Mouse (Mus musculus) forelimb bud, embryonic 11.5 days (tissue): ENCODE measurements around the gene 2610301B20Rik.
A peak's percentile ranks its signal among the peaks of the same experiment; 100 is the strongest.
"Not testable (repeated sequence)": the region's sequence is repeated elsewhere in the genome, so short reads cannot be mapped to it uniquely, and the experiment has no call there.

Source experiments
- DNase-seq: peaks from one replicate; pipeline ENCODE4 v3.0.0-alpha.2; 2012; ENCODE audit warnings: low read depth, low spot score

2610301B20Rik gene

DNA sequence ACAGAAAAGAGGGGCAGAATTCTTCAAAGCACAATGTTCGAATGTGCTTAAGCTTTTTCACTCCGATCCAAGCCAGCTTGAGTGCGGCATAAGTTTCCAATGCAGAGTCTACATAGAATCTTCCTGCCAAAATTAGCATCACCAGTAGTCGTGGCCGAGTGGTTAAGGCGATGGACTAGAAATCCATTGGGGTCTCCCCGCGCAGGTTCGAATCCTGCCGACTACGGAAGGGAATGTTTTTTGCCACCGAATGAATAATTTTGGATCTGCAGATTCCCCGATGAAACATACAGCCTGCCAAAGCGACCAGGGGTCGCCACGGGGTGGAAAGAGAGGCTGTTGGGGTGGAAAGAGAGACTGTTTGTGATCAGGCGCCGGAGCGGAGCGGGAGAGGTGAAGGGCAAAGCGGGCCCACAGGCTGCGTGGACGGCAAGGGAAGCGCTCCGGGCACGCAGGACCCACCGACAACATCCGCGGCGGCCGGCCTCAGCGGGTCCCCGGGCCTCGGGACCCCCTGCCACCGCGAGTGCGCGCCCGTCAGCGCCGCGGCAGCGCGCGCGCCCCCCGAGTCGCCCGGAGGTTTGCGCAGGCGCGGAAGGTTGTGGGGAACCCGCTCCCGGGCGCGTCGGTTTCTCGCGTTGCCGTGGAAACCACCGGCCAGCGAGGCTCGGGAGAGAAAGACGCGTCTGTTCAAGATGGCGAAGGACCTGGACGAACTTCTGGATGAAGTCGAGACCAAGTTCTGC, at the start of gene 2610301B20Rik:
2610301B20Rik (plus strand) TSS at position 579 of the 746 bp plus-strand sequence.
- peak; percentile 93 for DNase-seq

DNA sequence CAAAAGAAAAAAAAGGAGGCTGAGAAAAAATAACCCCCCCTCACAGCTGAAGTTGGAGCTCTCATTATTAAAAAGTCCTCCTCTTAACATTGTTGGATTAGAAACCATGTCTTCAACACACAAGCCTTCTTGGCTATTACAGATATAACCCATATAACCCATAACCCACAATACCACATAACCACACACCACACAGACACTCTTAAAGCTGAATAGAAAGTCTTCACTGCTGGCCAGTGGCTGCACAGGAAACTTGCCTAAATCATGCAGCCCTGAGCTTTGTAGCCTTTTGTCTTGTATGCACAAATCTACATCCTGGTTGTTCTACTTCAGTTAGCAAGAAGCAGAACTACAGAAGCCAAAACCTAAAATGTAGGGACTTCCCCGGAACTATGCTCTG, 41.0 kb upstream of the 2610301B20Rik start:
- DNase-seq: no peak

DNA sequence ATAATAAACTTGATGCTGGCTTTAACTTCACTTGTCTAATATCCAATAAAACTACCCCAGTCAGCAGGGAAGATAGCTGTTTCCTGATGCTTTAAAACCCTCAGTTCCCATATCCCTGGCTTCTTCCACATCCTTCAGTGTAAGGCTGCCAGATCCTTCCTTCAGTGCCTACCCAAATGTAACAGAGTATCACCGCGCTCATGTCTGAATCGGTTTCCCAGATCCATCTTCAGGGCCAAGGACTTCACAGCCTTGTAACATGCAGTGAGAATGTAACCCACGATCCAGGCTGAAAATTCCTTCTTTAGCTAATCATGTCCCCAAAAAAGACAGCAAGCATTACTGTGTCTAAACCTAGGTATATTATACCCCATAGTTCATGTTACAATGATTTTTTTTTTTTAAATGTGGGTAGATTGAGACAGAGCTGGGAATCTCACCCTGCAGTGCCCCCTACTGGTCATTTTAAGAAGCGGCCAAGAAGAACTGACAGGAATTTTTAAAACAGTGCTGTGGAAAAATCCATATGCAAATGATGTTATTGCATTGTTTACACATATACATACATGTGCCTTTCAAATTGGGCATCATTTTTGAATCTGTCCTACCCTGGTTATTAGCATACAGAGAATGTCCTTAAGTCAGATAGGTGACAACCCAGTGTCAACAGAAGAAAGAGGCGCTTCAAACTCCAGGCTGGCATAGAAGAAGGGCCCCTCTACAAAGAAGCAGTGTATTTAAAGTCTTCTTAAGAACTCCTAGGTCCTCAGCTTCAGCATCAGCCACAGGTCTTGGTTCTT, 38.8 kb upstream of the 2610301B20Rik start:
- DNase-seq: peak; percentile 43

DNA sequence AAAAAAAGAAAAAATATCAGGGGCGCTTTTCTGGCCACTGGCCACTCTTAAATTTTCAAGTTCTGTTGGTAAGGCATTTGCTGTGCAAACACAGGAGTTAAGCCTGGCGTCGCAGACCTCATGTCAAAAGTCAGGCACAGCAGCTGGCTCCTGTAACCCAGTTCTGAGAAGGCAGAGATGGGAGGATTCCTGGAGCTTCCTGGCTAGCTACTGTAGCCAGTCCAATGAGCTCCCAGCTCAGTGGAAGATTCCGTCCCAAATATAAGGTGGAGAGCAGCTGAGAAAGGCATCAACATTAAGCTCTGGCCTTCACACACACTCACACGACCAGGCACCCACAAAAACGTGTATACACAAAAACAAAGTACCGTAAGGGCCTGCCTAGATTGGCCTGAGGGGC, 28.4 kb upstream of the 2610301B20Rik start:
- no peak for DNase-seq

DNA sequence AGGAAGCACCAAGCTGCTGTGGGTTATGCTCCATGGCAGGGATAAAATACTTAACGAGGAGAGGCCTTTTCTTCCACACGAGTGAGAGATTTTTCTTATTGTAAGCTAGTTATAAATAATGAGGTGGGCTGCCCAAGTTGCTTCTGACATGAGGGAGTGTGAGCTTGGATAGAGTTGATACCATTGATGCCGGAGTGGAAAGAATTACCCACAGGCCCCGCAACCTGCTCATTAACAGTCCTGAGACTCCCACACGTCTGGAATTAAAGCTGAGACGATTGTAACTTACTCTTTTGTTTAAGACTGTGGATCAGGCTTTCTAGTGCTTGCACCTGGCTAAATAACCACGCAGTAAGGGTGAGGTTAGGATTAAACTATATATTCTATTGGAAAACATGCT, 24.5 kb upstream of the 2610301B20Rik start:
- no peak for DNase-seq

DNA sequence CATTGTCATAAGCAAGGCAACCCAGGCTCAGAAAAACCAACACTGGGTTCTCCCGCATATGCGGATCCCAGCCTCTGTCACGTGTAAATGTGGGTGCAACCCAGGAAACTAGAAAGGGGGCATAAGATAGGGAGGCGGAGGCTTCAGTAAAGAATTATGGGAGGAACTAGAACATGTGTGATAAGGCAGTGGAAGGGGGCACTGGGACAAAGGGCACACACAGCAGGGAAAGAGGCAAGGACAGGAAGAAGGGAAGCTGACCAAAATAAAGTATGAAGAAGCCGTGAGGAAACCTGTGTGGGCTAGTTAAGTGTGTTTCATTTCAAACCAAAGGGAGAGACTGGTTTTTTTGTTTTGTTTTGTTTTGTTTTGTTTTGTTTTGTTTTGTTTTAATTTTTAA, 23.3 kb upstream of the 2610301B20Rik start:
- DNase-seq: no peak

DNA sequence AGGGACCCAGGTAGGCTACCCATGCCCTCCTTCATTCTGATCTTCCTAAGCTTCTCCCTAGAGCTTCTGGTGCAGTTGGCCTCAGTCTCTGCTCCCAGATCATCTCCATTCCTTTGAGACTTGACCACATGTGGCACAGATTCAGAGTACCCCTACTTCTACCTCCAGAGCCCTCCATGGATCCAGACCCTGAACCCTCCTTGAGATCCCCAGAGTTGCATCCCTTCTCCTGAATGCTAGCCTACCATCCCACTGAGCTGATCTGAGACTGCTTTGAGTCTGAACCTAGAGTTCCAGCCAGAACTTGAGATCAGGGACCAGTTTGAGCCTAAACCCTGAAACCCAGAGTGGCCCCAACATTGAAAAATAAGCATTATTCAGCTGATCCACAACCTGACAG, 15.1 kb upstream of the 2610301B20Rik start:
- no peak for DNase-seq

DNA sequence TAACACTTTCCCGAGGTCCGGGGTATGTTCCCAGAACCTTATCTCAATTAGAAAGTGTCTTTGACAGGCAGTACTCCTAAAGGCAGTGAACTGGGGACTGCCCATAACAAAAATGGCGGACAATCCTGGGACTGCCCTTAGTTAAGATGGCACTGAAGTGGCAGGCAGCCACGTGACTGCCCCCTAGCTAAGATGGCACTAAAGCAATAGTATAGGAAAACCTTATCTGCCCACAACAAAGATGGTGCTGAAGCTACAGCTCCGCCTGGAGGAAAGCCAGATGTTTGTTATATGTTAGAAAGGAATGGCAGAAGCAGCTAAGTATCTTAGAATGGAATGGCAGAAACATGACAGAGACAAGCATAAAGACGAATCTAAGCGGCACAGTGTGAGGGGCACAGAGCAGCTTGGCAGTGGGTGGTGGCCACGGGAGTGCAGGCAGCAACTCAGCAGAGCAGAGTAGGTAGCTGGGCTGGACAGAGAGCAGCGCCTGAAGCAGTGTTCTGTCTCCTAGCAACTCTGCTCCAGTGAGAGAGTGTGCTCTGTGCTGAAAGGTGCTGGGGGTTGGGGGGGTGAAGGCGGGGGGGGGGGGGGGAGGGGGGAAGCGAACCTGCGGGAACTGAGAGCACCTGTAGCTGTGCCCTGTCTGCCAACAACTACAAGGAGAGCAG, 14.3 kb upstream of the 2610301B20Rik start:
- DNase-seq: no peak

DNA sequence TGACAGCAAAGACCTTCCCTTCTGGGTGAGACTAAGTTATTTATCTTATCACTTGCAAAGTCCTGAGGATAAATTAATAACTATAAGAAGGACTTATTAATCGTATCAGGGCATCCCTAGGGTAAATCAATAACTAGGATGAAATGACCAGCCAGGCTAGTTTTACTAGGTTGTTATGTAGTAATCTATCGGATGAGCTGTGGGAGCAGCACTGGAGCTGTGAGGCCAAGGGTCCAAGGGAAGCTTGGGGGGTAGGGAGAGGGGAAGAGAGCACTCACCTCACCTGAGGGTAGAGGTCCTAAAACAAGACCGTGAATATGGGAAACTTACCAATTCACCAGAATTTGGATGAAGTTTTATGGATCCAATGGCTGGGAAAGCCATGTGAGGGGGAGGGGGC, 13.5 kb upstream of the 2610301B20Rik start:
- DNase-seq: no peak

DNA sequence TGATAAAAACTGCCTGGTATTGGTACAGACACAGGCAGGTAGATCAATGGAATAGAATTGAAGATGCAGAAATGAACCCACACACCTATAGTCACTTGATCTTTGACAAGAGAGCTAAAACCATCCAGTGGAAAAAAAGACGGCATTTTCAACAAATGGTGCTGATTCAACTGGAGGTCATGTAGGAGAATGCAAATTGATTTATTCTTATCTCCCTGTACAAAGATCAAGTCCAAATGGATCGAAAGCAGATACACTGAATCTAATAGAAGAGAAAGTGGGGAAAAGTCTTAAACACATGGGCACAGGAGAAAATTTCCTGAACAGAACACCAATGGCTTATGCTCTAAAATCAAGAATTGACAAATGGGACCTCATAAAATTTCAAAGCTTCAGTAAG, 11.4 kb upstream of the 2610301B20Rik start:
- DNase-seq: not testable (repeated sequence)

DNA sequence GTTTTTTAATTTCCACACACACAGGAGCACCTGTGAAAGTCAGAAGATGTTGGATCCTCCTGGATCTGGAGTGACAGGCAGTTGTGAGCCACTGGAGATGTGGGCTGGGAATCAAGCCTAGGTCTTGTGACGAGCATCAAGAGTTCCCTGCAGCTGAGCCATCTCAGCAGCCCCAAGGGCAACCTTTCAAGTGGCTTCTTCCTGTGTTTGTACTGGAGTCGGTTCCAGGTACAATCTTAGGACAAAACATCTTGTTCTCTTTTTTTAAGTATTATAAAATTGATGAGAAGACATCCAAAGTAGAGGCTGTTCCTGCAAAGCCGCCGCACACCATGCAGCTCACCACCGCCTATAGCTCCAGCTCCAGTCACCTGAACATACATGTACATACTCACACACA, 2.1 kb upstream of the 2610301B20Rik start:
- DNase-seq: no peak

DNA sequence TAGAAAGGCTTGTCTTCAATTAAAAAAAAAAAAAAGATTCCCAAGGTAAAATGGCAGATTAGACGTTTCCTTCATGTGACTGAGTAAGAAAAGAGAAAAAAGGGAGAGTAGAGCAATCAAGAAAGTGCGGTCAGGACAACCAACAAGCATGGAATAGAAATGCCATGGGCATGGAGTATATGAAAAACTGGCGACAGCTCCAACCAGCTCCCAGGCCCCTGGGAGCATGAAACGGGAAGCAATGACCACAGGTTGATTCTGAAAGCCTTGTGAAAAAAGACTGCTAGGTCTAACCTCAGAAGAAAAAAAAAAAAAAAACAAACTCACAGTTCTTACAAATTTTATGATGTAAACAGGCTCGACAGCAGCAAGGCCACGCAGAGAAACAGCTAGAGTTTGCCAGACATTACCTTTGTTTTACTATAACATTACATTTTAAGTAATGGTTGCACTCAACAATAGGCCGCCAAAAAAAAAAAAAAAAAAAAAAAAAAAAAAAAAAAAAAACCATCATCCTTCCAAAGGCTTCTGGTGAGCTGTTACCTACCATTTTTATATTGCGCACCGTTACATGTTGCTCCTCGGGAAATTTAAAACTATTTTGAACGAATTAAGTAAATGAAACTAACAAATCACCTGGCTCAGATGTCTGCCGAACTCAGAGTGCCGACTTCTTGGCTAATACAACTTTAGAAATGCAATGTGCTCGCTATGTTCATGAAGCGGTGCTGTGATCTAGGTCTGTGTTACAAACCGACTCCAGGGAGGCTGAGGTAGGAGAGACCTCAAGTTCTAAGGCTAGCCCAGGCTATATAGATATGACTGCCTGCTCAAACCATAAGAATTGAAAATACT, 1.4 kb upstream of the 2610301B20Rik start:
- no peak for DNase-seq

DNA sequence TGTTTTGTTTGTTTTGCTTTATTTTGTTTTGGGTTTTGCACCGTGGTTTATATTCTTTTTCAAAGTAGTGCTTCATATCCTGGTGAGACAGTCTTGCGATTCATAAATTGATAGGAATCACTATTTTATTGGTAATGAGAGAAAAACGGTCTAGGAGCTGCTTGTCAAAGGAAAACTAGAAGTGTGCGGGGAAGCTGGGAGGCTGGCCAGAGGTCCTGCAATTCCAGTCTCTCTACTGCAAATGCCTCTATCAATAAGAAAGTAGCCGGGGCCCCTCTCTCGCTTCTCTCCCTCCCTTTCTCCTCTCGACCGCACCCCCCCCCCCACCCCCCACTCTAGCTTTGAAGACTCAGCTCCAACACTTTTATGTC, 764 bp upstream of the 2610301B20Rik start:
- DNase-seq: no peak

DNA sequence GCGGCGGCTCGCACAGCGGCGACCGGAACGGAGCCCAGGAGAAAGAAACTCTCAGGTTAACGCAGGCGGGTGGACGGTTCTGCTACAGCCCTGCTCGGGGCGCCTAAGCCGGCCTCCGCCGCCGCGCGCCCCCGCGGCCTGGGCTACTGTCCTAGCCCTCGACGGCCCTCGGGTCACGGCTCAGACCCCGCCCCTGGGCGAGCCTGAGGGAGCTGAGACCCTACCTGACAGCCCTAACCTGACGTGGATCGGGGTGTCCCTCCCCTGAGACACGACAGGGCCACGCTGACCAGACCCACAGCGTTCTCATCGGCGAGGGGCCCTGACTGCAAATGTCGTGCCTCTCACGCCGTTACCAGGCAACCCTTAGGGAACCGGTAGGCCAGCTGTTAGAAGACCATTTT, 422 bp downstream of the 2610301B20Rik start:
- DNase-seq: peak; percentile 61

DNA sequence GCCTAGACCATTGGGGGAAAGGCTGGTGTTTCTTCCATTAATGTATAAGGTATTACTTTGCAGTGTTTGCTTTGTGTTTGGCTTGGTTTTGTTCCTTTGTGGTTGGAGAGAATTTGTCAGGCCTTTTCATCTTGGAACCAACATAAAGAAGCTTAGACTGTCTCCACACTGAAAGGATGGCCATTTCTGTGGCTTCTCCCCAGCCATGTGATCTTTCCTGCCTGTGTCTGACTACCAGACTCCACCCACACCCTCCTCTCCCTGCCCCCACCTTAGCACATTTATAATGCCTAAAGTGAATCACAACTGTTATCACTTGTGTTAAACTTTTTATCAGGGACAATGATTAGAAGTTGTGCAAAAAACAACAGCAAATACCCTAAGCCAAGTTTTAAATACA, 1.1 kb downstream of the 2610301B20Rik start:
- DNase-seq: no peak

DNA sequence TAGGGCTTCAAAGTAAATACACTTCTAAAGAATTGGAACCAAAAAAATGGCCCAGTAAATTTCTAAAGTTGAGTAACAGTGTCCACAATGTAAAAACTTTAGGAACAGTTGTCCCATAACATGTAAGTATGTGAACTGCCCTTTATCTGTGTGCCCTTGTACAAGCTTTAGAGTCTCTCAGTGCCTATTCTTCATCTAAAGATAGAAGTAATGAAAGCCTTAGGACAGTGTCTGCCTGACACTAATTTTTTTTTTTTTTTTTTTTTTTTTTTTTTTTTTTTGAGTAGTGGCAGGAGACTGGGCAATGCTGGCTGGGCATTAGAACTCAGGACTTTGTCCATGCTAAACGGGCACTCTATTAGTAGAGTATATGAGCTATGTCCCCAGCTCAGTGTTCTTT, 2.8 kb downstream of the 2610301B20Rik start:
- DNase-seq: no peak

DNA sequence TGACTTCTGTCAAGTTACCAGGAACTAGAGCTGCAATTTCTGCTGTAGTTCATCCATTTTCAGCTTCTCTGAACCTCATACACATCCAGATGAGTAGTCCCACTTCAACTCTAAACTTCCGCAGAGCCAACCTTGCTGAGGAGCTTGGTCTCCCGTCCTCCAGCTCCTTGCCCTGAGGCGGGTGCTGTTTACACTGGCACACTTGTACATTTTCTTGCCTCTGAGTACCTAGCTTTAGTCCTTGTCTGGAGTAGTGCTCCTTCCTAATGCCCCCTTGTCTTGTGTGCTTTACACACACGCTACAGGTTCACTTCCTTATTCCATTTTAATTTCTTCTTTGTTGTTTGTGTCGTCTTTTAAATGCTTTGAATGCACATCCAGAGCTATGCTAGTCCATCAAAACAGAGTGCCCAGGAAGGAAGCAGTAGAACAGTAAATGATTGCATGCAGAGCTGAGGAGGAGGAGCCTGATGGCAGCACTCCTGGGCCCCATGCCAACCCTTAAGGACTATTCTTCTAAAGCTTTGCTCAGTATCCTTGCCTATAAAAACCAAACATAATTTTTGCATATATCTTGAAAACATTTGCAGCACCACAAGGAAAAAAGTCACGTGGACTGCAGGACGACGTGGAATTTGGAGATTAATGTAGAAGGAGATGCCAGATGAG, 9.6 kb downstream of the 2610301B20Rik start:
- no peak for DNase-seq

DNA sequence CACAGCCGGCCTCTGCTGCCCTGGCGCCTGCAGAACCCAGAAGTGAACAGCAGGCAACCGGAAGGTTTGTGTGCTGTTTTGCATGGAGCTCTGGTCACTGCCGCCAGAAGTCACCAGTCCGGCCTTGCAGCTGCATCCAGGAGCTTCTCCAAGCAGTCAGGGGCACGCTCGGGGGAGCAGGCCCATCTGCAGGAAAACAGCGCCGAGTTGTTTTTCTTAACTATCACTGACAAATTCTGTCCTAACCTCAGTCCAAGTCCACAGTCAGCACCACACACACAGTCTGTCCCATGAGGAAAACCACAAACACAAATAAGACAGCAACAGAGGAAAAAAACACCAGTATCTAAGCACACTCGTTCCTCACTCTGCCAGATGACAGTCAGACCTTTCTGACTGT, 14.5 kb downstream of the 2610301B20Rik start:
- no peak for DNase-seq

DNA sequence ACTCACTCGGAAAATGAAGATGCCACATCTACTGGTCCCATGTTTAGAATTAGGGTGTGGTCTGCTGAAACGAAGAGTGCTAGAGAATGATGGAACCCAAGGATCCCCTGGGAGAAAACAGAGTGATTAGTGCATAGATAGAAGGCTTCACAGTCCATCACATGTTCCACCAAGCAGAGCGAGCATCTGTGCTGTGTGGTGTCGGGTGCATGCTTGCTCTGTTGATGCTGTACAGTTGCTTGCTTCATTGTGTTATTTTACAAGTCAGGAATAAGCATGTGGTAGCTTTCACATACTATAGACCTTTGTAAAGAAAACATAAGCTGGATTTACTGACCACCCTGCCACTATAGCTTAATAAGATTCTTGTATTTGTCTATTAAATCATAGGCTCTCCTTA, 22.0 kb downstream of the 2610301B20Rik start:
- DNase-seq: no peak

DNA sequence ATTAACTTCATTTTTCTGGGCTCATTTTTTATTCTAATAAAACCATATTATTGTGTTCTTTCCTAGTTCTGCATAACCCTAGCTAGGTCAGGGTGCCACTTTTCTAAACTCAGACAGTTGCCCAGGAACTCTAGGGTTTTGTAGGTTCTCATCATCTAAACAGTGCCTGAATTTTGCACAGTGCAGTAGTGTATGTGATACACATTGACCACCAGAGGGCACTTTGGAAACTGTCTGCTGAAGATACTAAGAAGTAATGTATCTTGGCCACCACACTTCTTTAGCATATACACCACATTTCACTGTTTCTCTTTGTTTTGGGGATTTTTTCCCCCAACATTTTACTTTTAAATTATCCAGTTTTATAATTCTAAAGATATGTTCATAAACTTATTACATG, 22.6 kb downstream of the 2610301B20Rik start:
- peak; percentile 41 for DNase-seq

DNA sequence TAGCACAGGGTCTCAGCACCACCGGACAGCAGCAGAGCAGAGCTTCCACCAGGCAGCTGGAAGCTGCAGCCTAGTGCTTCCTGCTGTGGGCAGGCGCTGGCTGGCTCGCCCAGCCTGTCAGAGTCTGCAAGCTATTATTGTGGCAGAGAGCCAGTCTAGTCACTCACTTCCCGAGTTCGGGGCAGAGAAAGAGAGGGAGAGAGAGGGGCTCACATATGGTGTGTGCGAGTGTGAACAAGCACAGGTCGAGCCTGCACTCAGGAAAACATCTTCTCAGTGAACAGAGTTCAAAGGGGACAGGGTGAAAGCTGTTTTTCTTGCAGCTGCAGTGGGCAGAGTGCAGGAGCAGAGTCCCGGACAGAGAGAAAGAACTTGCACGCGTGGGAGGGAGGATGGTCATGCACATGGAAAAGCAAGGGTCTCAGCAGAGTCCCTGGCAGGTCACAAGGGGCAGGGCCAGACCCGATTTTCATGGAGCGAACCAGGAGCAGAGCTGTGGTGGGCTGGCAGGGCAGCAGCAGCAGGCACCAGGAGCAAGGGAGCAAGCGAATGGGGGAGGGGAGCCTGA, 31.0 kb downstream of the 2610301B20Rik start:
- peak; percentile 25 for DNase-seq
